Mouse (Mus musculus) adrenal gland, adult 8-10 months (tissue): ENCODE results near the gene Ppp1r14b. TPM values are rescaled to one million over a fixed set of nuclear protein-coding genes. Genes with fewer than 3 reads are reported as not detected.

Experiments used
- DNase-seq: peaks from one replicate; pipeline ENCODE4 v3.0.0; 2022
- total RNA-seq, 4 experiments: library from RNA; stranded (reverse); gene quantifications; 2 replicates each; pipeline ENCODE4 v1.2.4; 2022

Gene Ppp1r14b
- 100 to 1,000 TPM; 153 to 231 (median 191) TPM for total RNA-seq

GRCm38 (mm10) chr19:6974211-6975205 lies at the start of gene Ppp1r14b:
TSS of gene Ppp1r14b (plus strand) at chr19:6974968.
- DNase-seq, result peak; percentile 77

DNA sequence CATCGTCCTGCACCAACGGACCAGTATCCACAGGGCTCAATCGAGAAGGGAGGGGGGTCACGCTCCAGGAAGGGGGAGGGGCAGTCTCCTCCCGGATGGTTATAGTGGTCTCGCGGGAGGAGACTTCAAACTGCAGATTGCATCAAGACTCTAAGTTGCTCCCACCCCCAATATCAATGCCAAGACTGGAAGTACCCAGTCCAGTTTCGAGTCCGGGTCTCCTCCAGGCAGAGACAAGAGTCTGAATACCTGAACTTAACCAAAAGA lies 49.5 kb upstream of the Ppp1r14b start, which contains the start of gene Catsperz:
Gene Catsperz, minus strand, starts transcription at position 74 of the 267 bp plus-strand sequence.
- DNase-seq, result no peak

DNA sequence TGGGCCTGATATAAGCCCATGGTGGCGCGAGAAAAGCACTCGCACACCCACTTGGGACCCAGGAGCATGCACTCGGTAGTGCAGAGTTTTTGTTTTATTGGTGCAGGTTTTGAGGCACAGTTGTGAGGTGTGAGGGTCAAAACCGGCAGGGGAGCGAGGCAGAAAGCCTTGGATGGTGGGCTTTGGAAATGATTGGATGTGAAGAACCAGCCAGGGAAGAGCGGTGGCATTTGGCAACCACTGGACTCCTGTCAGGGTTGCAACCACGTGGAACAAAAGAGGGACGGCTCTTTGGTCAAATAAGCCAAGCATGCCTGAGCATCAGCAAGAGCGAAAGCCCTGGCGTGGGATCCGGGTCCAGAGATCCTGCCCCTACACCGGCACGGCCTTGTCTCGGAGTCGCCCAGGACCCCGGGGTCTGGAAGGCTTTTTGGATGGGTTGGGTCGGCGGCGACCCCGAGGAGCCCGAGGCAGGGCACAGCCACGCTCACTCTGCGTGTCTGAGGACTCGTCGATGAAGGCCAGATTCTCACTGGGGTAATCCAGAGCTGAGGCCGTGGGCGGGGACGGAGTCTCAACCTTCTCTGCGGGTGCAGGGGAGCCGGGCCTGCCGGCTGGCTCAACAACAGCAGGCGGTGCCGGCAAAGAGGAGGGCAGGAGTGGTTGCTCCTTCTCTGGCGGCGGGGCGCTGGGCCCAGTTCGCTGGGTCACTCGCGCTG lies 49.0 kb upstream of the Ppp1r14b start:
- no peak for DNase-seq

- DNase-seq, result peak; percentile 34
These were observed 48.1 kb upstream of the Ppp1r14b start for GRCm38 (mm10) chr19:6926559-6927255.

DNA sequence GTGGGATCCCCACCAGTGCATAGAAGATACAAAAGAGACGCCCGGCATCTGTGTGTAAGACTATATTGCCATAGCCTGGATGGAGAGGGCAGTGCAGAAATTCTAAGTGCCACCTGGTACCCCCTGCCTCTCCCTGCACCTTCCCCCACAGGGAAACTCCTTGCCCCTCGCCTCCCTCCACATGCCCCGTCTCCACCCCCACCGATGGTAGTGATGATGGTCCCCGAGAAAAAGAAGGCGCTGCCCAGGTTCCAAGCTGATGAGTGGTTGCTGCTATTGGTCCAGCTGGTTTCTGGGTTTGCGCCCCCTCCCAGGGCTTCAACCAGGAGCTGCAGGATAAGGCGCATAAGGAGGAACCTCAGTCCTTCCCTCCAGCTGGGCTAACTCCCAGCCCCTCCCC lies 46.7 kb upstream of the Ppp1r14b start:
- DNase-seq, result no peak

DNA sequence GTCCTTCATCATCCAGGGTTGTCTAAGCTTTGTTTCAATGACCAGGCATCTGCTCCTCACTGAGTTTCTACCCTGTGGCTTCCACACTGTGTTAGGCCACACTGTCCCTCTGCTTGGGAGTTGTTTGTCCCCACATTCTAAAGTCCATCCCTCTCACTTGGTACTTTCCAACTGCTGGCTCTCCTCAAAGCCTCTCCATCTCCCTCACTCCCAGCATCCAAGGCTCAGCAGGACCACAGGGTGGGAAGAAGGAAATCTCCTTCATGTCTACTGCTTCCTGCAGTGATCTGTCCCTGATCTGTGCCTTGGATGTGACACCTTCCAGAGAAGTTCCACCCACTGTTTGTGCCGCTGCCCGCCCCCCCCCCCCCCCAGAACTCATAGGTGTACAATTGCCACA lies 43.8 kb upstream of the Ppp1r14b start:
- DNase-seq, result no peak

DNA sequence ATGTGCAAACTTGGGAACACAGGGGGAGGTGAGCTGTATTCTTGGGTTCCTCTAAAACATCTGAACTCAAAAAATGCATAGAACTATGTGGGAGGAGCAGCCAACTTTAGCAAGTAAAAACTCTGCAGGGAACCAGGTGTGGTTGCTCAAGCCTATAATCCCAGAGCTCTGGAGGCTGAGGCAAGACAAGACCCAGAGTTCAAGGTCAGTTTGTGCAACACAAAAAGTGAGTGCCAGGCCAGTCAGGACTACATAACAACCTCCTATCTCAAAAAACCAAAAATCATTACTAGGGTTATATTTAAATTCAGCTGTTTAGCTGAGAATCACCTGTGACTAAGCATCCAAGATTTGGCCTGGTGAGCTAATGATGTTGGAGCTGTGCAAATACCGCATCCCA lies 42.8 kb upstream of the Ppp1r14b start:
- no peak for DNase-seq

DNA sequence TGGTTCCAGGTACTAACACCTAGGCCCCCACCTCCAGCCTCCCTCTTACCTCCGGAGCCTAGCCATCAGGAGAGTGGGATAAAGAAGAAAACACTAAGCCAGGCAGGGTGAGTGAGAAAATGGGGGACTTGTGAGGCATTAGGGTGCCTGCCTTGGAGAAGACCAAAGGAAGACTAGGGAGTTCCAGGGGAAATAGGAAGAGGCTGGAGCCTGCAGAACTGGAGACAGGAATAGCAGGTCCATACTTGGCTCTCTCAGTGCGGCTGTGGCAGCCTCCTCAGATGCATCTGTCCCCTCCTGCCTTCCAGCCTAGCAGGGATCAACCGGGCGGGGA lies 41.7 kb upstream of the Ppp1r14b start:
- DNase-seq, result no peak

DNA sequence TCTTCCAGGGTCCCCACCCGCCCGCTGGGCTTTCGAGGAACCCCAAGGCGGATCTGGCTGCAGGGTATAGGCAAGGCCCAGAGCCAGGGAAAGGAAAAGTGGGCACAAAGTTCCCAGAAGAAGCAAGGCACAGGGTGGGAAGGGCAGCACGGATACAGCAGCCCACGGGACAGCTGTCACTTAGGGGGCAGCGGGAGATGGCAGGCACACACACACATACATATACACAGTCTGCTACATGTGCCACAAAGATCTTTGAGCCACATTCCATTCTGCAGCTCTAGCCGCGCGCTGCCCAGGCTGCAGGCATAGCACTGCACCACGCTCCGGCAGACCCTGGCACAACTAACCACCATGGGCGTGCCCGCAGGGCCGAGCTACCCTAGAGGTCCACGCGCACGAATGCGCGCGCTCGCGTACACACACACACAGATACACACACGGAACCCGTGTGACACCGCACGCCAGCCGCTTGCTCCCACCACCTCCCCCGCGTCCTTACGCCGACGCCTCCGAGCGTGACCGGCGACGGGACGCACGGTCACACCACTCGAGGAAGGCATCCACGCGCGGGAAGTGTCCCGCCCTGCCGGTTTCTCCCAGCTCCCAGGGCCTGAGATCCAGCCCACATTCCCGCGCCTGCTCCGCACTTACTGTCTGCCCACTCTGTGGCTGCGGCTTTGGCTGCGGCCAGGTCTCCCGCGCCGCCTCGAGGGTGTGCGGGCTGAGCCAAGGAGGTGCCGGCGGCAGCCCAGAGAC lies 41.2 kb upstream of the Ppp1r14b start:
- no peak for DNase-seq

DNA sequence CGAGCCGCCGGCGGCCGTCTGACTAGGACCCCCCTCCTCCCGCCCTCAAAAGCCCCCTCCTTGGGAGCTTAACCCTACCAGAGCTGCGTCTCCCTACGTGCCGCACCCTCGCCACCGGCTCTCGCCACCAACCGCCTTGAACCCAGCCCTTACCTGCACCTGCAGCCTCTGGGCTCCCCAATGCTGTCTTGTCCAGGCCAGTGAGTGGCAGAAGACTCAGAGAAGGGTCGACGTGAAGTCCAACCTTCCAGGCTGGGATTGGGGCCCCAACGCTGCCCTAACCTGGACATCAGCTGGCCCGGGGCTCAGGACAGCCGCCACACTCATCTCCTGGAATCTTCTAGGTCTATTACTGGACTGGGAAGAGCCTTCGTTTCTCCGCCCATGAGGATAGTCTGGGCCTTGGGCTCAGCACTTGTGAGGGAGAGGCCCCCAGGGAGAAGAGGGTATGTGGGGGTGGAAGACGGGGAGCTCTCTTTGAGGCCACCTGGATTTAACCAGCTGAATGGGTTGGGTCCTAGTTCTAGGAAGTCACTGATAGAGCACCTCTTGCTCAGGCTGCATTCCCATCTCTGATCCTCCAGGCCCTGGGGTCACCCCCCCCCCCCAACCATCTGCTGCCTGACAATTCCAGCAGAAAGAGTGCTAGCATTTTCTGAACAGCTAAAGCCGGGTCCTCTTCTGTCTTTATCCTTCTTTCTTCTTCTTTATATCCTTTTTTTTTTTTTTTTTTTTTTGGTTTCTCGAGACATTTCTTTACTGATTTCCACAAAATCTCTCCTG lies 40.4 kb upstream of the Ppp1r14b start, which contains the start of gene Kcnk4:
Gene Kcnk4, minus strand, starts transcription at position 321 of the 783 bp plus-strand sequence.
- no peak for DNase-seq

DNA sequence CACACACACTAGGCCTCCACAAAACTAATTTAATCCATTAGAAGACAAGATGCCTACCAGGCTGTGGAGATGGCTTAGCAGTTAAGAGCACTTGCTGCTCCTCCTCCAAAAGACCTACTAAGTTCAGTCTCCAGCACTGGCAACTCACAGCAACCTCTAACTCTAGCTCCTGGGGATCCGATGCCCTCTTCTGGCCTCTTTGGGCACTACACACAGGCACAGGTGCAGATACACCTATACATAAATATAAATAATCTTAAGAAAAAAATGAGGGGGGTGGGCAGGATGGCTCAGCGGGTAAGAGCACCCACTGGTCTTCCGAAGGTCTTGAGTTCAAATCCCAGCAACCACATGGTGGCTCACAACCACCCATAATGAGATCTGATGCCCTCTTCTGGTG lies 38.5 kb upstream of the Ppp1r14b start:
- no peak for DNase-seq

DNA sequence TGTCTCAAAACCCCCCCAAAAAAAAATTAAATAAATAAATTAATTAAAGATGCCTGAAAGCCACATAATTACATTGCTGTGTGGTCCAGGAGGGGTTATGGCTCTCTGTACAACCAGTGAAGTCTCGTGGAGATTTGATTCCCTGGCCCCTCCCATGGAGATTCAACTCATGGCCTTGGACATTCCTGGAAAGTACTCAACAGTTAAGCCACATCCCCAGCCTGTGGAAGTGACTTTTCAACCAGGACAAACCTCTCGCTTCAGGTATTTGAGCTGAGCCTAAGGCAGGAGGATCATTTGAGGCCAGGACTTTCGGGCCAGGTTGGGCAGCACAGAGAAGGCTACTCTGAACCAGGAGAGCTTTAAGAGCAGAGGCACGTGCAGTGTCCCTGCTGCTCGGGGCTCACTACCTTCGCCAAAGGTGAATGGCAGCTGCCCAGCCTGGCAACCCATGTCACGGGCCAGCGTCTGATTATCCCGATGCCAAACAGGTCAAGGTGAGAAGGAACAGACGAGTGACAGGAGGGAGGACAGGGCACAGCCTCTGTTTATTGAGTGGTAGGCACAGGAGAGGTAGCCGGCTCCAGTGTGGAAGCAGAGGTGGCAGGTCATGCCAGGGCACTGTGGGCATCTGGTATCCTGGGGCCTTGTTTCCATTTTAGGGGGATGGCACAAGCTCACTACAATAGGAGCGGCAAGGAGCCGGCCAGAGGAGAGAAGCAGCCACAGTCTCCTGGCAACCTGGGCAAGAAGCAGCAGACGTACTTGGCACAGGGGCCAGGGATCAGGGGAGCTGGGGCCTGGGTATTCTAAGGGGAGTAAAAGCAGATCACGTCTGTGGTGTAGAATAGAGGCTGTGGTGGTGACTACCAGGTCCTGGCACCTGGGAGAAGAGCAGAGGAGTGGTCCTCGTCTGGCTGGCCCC lies 37.0 kb upstream of the Ppp1r14b start:
- DNase-seq, result no peak

GRCm38 (mm10) chr19:6939106-6940002 lies 35.4 kb upstream of the Ppp1r14b start:
- no peak for DNase-seq

GRCm38 (mm10) chr19:6940396-6941351 lies 34.1 kb upstream of the Ppp1r14b start:
- DNase-seq, result no peak

DNA sequence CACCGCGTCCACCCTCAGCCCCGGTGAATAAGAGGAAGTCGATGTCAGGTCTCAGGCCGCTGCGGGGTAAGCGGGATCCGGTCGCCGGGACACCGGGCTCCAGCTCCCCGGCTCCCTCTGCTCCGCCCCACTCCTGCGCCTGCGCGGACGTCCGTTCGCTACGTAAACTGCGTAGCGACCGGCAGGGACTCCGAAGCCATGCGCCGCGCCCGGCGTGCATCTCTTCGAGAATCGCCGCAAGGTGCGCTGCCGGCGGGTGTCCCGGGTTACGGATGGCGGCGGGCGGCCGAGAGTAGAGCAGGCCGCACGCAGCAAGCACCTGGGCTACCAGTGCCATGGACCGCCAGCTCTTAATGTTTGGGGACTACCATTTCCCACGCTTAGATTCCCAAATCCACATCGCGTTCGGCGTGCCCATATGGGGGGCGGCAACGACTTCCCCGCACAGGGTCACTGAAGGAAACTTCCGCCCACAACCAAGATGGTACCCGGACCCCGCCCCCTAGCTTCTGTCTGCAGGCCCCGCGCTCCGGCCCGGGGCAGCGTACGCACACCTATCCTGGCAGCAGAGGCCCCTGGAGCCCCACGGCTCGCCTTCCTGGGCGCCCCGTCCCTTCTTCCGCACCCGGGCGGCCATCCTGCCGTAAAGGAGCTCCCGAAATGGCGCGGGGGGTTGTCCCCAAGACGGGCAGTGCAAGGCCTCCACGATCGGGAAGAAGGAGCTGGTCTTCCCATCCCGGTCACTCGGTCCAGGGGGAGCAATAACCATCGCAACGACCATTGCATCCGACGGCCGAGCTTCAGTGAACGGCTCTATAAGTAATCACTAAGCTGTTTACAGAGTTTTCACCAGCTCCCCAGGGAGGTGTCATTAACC lies 33.2 kb upstream of the Ppp1r14b start, which contains the start of gene Bad:
Gene Bad, plus strand, starts transcription at position 490 of the 877 bp plus-strand sequence.
- DNase-seq, result peak; percentile 88

DNA sequence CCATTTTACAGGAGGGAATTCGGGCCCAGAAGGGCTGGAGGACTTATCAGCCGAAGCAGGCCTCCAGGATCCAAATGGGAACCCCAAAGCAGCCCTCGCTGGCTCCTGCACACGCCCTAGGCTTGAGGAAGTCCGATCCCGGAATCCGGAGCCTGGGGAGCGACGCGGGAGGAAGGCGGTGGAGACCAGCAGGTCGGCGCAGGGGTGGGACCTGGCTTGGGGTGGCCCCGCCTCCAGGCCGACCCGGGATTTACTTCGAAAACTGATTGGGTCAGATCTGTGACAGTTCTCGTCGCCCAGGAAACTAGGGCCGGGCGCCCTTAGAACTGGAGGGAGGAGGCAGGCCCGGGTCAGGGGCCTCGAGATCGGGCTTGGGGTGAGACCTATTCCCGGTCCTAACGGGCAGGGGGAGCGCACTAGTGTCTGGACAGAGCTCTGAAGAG lies 32.5 kb upstream of the Ppp1r14b start, which contains the start of gene Gpr137:
Gene Gpr137, minus strand, starts transcription at position 232 of the 443 bp plus-strand sequence.
- DNase-seq, result peak; percentile 96

GRCm38 (mm10) chr19:6942764-6943163 lies 32.0 kb upstream of the Ppp1r14b start:
- DNase-seq, result no peak
